Mouse (Mus musculus) right cerebral cortex, postnatal 14 days (tissue): Measurements from ENCODE around the gene Slc27a4.

Experiments
- DNase-seq: peaks from one replicate; pipeline ENCODE4 v3.0.0; 2022

The Slc27a4 gene

GRCm38 (mm10) chr2:29820025-29820817, 17.8 kb downstream of the Slc27a4 start, which contains the start of gene Urm1:
Gene Urm1 (plus strand): TSS chr2:29820075.
- peak; percentile 65 for DNase-seq

GRCm38 (mm10) chr2:29826318-29826925, 24.0 kb downstream of the Slc27a4 start:
- DNase-seq = no peak

DNA sequence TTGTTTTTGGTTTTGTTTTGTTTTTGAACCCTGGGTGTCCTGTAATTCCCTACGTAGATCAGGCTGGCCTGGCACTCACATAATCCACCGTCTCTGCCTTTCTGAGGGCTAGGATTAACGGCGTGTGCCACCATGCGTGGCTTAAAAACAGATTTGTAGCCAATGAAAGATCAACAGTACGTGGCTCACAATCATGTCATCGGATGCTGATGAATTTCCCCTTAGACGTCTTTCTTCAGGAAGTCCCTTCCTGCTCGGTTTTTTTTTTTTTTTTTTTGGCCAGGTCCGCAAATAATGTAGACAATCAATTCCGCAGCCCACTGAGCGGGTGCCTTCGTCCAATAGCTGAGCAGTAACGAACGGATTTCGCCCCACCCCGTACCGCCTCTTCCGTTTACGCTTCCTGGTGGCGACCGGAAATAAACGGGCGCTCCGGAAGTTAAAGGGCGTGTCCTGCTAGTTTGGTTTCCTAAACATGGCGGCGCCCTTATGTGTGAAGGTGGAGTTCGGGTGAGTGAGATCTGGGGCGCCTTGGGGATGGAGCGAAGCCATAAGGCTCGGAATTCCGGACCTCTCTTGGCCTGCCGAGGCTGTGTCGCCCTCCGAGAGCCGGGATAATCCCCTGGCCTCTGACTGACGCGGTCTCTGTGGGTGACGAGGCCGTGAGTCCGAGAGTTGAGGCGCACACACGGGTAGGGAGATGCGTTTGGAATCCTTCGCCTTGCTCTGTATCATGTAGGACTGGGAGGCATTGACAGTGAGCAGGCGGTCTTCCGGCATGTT, 24.7 kb downstream of the Slc27a4 start:
- DNase-seq = peak; percentile 90

GRCm38 (mm10) chr2:29827709-29828024, 25.2 kb downstream of the Slc27a4 start:
- DNase-seq = no peak

DNA sequence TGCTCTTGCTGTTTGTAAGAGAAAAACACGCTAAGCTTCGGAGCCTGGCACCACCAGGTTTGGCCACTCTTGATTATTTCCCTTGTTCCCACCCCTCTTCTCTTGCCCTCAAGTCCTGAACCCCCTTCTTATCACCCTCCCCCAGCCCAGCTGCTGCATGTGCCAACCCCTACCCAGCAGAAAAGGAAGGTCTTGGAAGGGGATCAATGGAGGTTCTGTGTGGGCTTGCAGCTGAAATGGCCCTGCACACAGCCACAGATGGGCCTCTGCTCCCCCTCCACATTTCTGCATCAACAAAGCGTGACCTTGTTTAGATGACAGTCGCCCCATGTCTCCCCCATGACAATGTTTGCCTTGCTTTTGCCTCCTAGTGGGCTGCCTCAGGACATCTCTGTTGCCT, 28.7 kb downstream of the Slc27a4 start:
- no peak for DNase-seq

DNA sequence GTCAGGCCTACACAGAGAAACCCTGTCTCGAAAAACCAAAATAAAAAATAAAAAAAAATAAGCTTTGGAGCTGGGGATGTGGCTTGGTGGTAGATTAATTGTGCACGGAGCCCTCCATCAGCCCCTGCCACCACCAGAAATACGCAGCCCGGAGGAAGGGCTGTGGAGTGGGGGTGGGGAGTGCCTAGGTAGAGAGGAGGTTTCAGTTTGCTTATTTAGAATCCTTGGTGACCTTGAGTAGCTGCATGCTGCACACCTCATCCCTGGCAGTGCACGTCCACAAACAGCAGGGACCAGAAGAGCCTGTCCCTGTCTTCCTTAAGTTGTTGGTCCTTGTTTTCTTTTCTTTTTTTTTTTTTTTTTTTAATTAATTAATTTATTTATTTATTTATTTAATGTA, 31.4 kb downstream of the Slc27a4 start:
- DNase-seq = no peak

DNA sequence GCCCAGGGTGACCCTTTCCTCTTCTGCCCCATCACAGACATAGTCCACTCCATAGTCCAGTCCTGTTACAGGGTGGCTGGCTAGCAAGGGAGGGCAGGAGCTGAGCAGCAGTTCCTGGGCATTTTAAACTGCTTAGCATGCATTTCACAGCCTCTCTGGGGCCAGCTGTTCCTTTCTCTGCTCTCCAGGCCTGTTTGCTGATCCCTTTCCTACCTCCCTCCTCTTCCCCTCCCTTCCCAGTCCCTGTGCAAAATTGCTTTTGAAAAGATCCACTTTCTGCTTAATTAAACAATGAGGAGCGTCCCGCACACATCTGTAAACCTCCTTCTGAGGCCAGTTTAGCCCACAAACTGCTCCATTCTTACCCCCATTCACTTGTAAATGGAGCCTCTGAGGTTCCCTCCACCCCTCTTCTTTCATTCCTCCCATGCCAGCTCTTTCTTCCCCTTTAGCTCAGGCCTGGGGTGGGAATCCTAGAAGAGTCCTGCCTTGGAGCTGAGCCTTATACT, 33.0 kb downstream of the Slc27a4 start:
- DNase-seq = no peak

- DNase-seq = no peak
Measured at GRCm38 (mm10) chr2:29839460-29839859, 37.0 kb downstream of the Slc27a4 start.

DNA sequence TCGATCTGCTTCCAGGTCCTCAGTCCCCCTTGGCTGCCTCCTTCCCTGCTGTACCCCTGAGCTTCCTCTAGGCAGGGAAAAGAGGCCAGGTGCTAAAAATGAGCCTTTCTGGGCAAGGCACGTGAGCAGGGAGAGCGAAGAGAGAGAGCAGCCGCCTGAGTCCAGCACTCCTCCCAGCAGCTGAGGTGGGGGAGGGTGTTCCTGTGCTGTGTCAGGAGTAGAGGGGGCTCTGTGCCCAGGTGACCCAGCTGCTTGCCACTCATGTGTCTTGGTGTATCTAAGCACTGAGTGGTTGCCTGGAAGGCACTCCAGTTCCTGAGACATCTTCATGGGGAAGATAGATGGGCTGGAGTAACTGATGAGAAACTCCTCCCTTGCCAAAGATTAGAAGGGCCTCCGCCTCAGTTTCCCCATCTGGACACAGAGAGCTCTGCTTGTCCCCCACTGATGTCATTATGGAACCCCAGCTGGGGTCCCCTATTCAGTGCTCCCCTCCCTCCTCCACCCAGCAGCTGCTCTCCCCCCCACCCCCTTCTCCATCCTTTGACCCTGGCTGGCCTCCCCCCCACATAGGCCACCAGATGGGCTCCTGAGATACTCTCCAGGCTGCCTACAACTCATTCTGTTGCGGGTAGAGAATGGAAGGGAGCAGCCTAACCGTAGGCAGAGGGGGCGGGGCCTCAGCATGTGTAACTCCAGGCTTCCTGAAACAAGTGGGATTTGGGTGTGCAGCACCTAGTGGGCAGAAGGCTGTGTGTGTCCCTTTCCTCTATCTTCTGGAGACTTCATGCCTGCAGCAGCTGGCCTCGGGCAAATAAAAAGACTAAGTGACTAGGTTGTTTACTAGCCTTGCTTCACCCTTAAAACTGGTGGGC, 41.0 kb downstream of the Slc27a4 start:
- DNase-seq = peak; percentile 44

- DNase-seq = no peak
Measured at GRCm38 (mm10) chr2:29844115-29844514, 41.7 kb downstream of the Slc27a4 start.

DNA sequence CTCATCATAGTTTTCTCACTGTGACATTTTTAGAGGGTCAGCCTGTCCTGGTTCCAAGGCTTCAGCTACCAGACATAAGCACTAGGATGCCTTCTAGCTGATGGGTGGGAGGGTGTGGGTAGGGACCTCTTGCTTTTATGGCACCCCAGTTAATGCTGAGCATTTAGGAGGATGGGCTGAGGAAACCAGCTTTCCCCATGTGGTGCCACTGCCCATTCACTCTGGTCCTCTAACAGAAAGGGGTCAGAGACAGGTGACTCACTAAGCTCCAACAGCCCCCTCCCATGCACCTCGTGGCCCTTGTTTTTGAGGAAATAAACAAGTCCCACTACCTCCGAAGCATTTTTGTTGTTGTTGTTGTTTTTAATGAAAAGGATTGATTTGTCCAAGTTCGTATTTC, 42.2 kb downstream of the Slc27a4 start:
- no peak for DNase-seq

- DNase-seq = no peak
Measured at GRCm38 (mm10) chr2:29845636-29846035, 43.2 kb downstream of the Slc27a4 start.

DNA sequence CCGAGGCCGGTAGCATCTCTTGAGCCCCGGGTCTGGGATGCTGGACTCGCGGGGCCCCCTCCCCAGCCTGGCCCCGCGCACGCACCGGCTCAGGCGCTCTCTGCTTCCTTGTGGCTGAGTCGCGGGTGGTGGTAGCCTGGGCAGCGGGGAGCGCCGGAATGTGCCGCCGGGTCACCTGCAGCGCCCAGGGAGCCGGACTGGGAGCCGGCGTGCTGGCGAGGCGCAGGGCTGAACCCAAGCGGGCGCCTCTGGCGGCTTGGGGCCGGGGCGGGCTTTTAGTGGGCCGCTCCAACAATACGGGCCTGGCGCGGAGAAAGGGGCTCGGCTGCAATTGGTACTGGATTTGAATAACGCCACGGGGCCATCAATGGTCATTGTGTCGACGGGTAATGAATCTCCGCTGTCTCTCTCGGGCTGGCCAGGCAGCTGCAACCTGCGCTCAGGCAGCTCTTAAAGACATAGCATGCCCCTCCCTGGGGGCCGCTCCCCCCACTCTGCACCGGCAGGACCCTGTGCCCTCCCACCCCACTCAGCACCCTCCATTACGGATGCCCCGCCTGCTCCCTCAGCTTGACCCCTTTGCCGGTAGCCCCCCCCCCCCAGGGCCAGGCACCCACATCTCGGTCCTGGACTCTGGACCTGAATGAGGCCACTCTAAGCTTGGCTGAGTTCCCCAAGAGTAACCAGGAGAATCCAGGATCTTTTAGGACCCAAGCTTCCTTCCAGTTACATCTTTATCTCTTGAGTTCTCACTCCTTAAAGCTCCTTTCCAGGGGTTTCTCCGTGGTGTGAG, 43.8 kb downstream of the Slc27a4 start:
- peak; percentile 30 for DNase-seq

GRCm38 (mm10) chr2:29846911-29847310, 44.5 kb downstream of the Slc27a4 start:
- no peak for DNase-seq

DNA sequence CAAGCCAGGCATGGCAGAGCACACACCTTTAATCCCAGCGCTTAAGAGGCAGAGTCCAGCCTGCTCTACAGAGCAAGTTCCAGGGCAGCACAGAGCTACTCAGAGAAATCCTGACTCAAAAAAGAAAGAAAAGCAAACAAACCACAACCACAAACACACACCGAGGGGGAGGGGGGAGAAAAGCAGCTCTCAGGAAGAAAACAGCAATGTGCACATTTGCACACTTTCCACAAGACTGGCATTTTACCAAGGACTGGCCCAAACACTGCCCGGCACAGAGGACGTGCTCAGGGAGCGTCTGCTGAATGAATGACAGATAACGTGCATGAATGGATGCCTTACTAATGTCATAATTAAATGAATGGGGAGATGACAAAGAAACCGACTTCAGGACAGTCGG, 46.6 kb downstream of the Slc27a4 start:
- no peak for DNase-seq

- DNase-seq = no peak
Measured at GRCm38 (mm10) chr2:29849841-29850480, 47.5 kb downstream of the Slc27a4 start.

GRCm38 (mm10) chr2:29852957-29853485, 50.6 kb downstream of the Slc27a4 start:
- DNase-seq = no peak

DNA sequence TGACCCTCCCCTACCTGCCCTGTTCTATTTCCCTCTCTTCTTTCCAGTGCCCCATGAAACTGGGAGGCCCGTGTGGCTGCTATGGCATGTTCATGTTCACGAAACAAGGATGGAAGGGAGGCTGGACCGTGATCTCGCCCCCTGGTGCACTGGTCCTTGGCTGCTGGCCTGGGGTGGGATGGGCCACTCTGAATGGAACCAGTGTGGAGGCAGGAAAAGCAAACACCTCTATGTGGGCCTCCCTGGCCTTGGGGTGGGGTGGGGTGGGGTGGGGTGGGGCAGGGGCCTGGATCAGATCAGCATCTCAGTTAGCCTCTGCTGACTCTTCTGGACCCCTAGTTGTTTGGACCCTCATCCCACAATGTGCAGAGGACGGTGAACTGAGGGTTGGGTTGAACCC, 51.3 kb downstream of the Slc27a4 start:
- DNase-seq = no peak

- no peak for DNase-seq
Measured at GRCm38 (mm10) chr2:29855585-29856210, 53.3 kb downstream of the Slc27a4 start.

DNA sequence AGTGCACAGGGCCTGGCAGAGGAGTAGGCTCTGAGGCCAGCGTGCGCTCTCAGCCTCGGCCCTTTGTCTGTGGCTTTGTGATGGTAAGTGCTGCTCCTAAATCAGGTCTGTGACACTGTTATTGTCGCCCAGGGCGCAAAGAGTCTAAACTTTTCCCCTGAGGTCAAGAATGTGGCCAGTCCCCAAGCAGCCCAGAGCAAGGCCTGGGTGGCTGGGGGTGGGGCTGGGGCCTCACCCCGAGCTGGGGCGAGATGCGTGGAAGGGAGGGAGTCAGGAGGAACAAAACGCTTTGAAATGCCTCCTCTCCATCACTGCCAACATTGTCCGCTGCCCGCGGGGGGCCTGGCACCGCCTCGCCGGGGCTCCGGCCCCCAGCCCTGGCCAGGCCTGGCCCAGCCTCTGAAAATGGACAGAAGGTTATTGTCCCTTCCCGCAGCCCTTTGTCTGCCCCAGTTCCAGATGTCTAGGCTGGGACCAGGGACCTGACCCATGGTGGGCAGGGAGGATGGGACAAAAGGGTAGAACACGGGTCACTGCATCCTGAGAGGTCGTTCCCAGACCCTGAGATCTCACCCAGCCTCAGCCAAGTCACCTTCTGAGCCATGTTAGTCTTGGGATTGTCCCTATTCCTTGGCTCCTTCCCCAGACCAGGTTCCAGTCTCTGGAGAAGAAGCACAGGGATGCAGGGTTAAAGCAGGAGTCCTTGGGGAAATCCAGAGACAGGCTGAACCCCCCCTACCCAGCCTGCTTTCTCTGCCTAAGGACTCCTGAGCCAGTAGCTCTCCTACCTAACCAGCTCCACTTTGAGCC, 54.2 kb downstream of the Slc27a4 start:
- no peak for DNase-seq
